Mouse (Mus musculus) R1 (cell line): ENCODE data around the gene Prickle2.

ENCODE experiments used
- DNase-seq: peaks from one replicate; pipeline ENCODE4 v3.0.0-alpha.2; 2018; ENCODE audit warnings: low read depth, low spot score

Gene Prickle2

GRCm38 (mm10) chr6:92381085-92381484 is 324.9 kb downstream of the Prickle2 start:
- no peak for DNase-seq

- DNase-seq, result no peak
These were observed 331.1 kb downstream of the Prickle2 start for GRCm38 (mm10) chr6:92374826-92375225.

- DNase-seq, result no peak
These were observed 335.1 kb downstream of the Prickle2 start for GRCm38 (mm10) chr6:92370896-92371295.

GRCm38 (mm10) chr6:92347278-92348028 is 358.5 kb downstream of the Prickle2 start:
- DNase-seq, result no peak

- no peak for DNase-seq
These were observed 359.2 kb downstream of the Prickle2 start for GRCm38 (mm10) chr6:92346729-92347128.

- DNase-seq, result no peak
These were observed 360.8 kb downstream of the Prickle2 start for GRCm38 (mm10) chr6:92345151-92345550.

GRCm38 (mm10) chr6:92344588-92344987 is 361.4 kb downstream of the Prickle2 start:
- no peak for DNase-seq
